Mouse (Mus musculus) stomach, embryonic 15.5 days (tissue): ENCODE data around the gene Samm50. TPM values are rescaled to one million over a fixed set of nuclear protein-coding genes. Genes with fewer than 3 reads are reported as not detected.

Experiments used
- ATAC-seq: fragments of 200-750 bp; cut with Nextera tagmentation; 2 replicates; pipeline ENCODE4 v1.8.0; 2017; ENCODE audit warnings: low read depth, moderate number of reproducible peaks, moderate TSS enrichment; ENCODE audit not compliant: insufficient read depth, low FRiP score
- H3K27ac ChIP-seq: fragments of 300-500 bp; sonication (generic); 2 replicates; pipeline ENCODE4 v1.5.1; 2015; ENCODE audit warnings: mild to moderate bottlenecking, inconsistent platforms
- H3K27me3 ChIP-seq: fragments of 300-500 bp; sonication (generic); replicated peaks from 2 replicates; pipeline ENCODE4 v1.6.1; 2015; ENCODE audit warnings: inconsistent platforms
- H3K36me3 ChIP-seq: fragments of 300-500 bp; sonication (generic); 2 replicates; pipeline ENCODE4 v1.6.1; 2015; ENCODE audit warnings: inconsistent platforms
- H3K4me1 ChIP-seq: fragments of 300-500 bp; sonication (generic); 2 replicates; pipeline ENCODE4 v1.6.1; 2015; ENCODE audit warnings: inconsistent platforms
- H3K4me2 ChIP-seq: fragments of 300-500 bp; sonication (generic); 2 replicates; pipeline ENCODE4 v1.6.1; 2015; ENCODE audit warnings: mild to moderate bottlenecking, inconsistent platforms
- H3K4me3 ChIP-seq: fragments of 300-500 bp; sonication (generic); replicated peaks from 2 replicates; pipeline ENCODE4 v1.5.1; 2015; ENCODE audit warnings: inconsistent platforms
- H3K9ac ChIP-seq: fragments of 300-500 bp; sonication (generic); 2 replicates; pipeline ENCODE4 v1.6.1; 2015; ENCODE audit warnings: inconsistent platforms
- H3K9me3 ChIP-seq: fragments of 300-500 bp; sonication (generic); 2 replicates; pipeline ENCODE4 v1.6.1; 2016; ENCODE audit warnings: inconsistent platforms
- WGBS: fragments of 180-500 bp; shearing (Covaris S2); methylation state at CpG from one replicate; pipeline ENCODE4 v1.1.7; 2015; 5-methylcytosine and 5-hydroxymethylcytosine counted together
- polyA plus RNA-seq: library from polyadenylated mRNA; unstranded; fragments of >200 nt; fragmentation: Nextera tagmentation; extraction: Ambion mirVana; gene quantifications from 2 replicates; pipeline ENCODE4 v1.2.1, GENCODE M21; 2015

Gene Samm50
- polyA plus RNA-seq, 1 experiment from 2014 or later: 103 TPM

- Histone ChIP-seq H3K36me3 (no peaks in the 10 kb centered on the region), H3K4me1 (0 out of 2 replicates have a peak, but pooled peaks cover 3% of the 10 kb centered on the region), H3K27me3 (no peaks in the 10 kb centered on the region), H3K27ac (no peak overlapping the region), H3K9me3 (no peaks in the 10 kb centered on the region), H3K9ac (no peak overlapping the region), H3K4me2 (no peak overlapping the region), H3K4me3 (no peak overlapping the region)
- WGBS: 13% methylated on average over 1 of the region's 1 CpGs
- ATAC-seq: no peak
Measured at GRCm38 (mm10) chr15:84183967-84184366, 8.1 kb upstream of the Samm50 start.

GRCm38 (mm10) chr15:84186196-84186595 is 5.8 kb upstream of the Samm50 start:
- Histone ChIP-seq H3K4me2 (no peak overlapping the region), H3K4me3 (no peak overlapping the region), H3K4me1 (0 out of 2 replicates have a peak, but pooled peaks cover 3% of the 10 kb centered on the region), H3K9me3 (no peaks in the 10 kb centered on the region), H3K9ac (no peak overlapping the region), H3K36me3 (no peaks in the 10 kb centered on the region), H3K27ac (no peak overlapping the region), H3K27me3 (no peaks in the 10 kb centered on the region)
- ATAC-seq: no peak
- WGBS: 46% methylated on average over 4 of the region's 4 CpGs

GRCm38 (mm10) chr15:84188887-84189530 is 3.0 kb upstream of the Samm50 start:
- no peak overlapping the region for H3K4me2 ChIP-seq
- H3K9me3 ChIP-seq: no peaks in the 10 kb centered on the region
- 49% methylated on average over 2 of the region's 2 CpGs for WGBS
- no peak for ATAC-seq
- peaks cover 4% of the 10 kb centered on the region; the same call in 1 of the 2 replicates for H3K4me1 ChIP-seq
- no peak overlapping the region for H3K9ac ChIP-seq
- no peak overlapping the region for H3K4me3 ChIP-seq
- H3K27ac ChIP-seq: no peak overlapping the region
- H3K36me3 ChIP-seq: no peaks in the 10 kb centered on the region
- H3K27me3 ChIP-seq: no peaks in the 10 kb centered on the region

- Histone ChIP-seq H3K9me3 (no peaks in the 10 kb centered on the region), H3K27me3 (no peaks in the 10 kb centered on the region), H3K4me2 (no peak overlapping the region), H3K36me3 (no peaks in the 10 kb centered on the region), H3K27ac (no peak overlapping the region), H3K4me1 (peaks cover 4% of the 10 kb centered on the region; the same call in 1 of the 2 replicates), H3K9ac (no peak overlapping the region), H3K4me3 (no peak overlapping the region)
- WGBS: 39% methylated on average over 3 of the region's 3 CpGs
- no peak for ATAC-seq
Measured at GRCm38 (mm10) chr15:84189881-84190280, 2.2 kb upstream of the Samm50 start.

- Histone ChIP-seq H3K4me1 (peaks cover 4% of the 10 kb centered on the region; the same call in 1 of the 2 replicates), H3K27ac (peak overlapping the region; percentile 94), H3K9me3 (no peaks in the 10 kb centered on the region), H3K4me3 (peak overlapping the region; percentile 77), H3K27me3 (no peaks in the 10 kb centered on the region), H3K9ac (peak overlapping the region; percentile 24; the same call in 1 of the 2 replicates), H3K36me3 (0 out of 2 replicates have a peak, but pooled peaks cover 2% of the 10 kb centered on the region), H3K4me2 (peak overlapping the region; percentile 62)
- no peak for ATAC-seq
- WGBS: 2% methylated on average over 9 of the region's 9 CpGs
Measured at GRCm38 (mm10) chr15:84191724-84192057, 350 bp upstream of the Samm50 start.

- H3K4me2 ChIP-seq: no peak overlapping the region
- WGBS: 86% methylated on average over 8 of the region's 8 CpGs
- H3K9me3 ChIP-seq: no peaks in the 10 kb centered on the region
- no peak overlapping the region for H3K9ac ChIP-seq
- peaks cover 4% of the 10 kb centered on the region; the same call in 1 of the 2 replicates for H3K4me1 ChIP-seq
- no peak for ATAC-seq
- H3K4me3 ChIP-seq: no peak overlapping the region
- H3K36me3 ChIP-seq: peaks cover 47% of the 10 kb centered on the region
- H3K27me3 ChIP-seq: no peaks in the 10 kb centered on the region
- H3K27ac ChIP-seq: no peak overlapping the region
Measured at GRCm38 (mm10) chr15:84196486-84197165, 4.6 kb downstream of the Samm50 start.

GRCm38 (mm10) chr15:84207327-84207726 is 15.3 kb downstream of the Samm50 start:
- H3K9ac ChIP-seq: no peak overlapping the region
- H3K4me2 ChIP-seq: no peak overlapping the region
- 87% methylated on average over 4 of the region's 4 CpGs for WGBS
- no peak overlapping the region for H3K4me3 ChIP-seq
- no peaks in the 10 kb centered on the region for H3K27me3 ChIP-seq
- H3K27ac ChIP-seq: no peak overlapping the region
- H3K36me3 ChIP-seq: peaks cover 56% of the 10 kb centered on the region
- H3K4me1 ChIP-seq: no peaks in the 10 kb centered on the region
- H3K9me3 ChIP-seq: no peaks in the 10 kb centered on the region
- ATAC-seq: no peak

GRCm38 (mm10) chr15:84209517-84210412 is 17.7 kb downstream of the Samm50 start:
- no peaks in the 10 kb centered on the region for H3K4me1 ChIP-seq
- no peak overlapping the region for H3K4me3 ChIP-seq
- peak; percentile 70 for ATAC-seq
- no peak overlapping the region for H3K27ac ChIP-seq
- 74% methylated on average over 11 of the region's 11 CpGs for WGBS
- peaks cover 41% of the 10 kb centered on the region for H3K36me3 ChIP-seq
- H3K27me3 ChIP-seq: no peaks in the 10 kb centered on the region
- H3K9ac ChIP-seq: no peak overlapping the region
- no peaks in the 10 kb centered on the region for H3K9me3 ChIP-seq
- no peak overlapping the region for H3K4me2 ChIP-seq

- Histone ChIP-seq H3K9ac (no peak overlapping the region), H3K36me3 (peaks cover 40% of the 10 kb centered on the region), H3K4me2 (no peak overlapping the region), H3K4me1 (no peaks in the 10 kb centered on the region), H3K9me3 (no peaks in the 10 kb centered on the region), H3K27me3 (no peaks in the 10 kb centered on the region), H3K4me3 (no peak overlapping the region), H3K27ac (no peak overlapping the region)
- ATAC-seq: no peak
- 94% methylated on average over 13 of the region's 13 CpGs for WGBS
Measured at GRCm38 (mm10) chr15:84210461-84210860, 18.4 kb downstream of the Samm50 start.

- H3K9ac ChIP-seq: no peak overlapping the region
- H3K27me3 ChIP-seq: no peaks in the 10 kb centered on the region
- H3K9me3 ChIP-seq: no peaks in the 10 kb centered on the region
- no peak overlapping the region for H3K4me3 ChIP-seq
- peaks cover 35% of the 10 kb centered on the region for H3K36me3 ChIP-seq
- ATAC-seq: no peak
- WGBS: 85% methylated on average over 13 of the region's 13 CpGs
- H3K27ac ChIP-seq: no peak overlapping the region
- no peak overlapping the region for H3K4me2 ChIP-seq
- no peaks in the 10 kb centered on the region for H3K4me1 ChIP-seq
Measured at GRCm38 (mm10) chr15:84210941-84211340, 18.9 kb downstream of the Samm50 start.

GRCm38 (mm10) chr15:84211564-84211963 is 19.5 kb downstream of the Samm50 start:
- no peaks in the 10 kb centered on the region for H3K4me1 ChIP-seq
- no peak for ATAC-seq
- no peaks in the 10 kb centered on the region for H3K27me3 ChIP-seq
- H3K4me3 ChIP-seq: no peak overlapping the region
- H3K36me3 ChIP-seq: peaks cover 28% of the 10 kb centered on the region
- 69% methylated on average over 4 of the region's 4 CpGs for WGBS
- no peaks in the 10 kb centered on the region for H3K9me3 ChIP-seq
- H3K9ac ChIP-seq: no peak overlapping the region
- H3K4me2 ChIP-seq: no peak overlapping the region
- H3K27ac ChIP-seq: no peak overlapping the region
